Mouse (Mus musculus) CH12.LX (cell line): ENCODE data around the gene Lrrc8c. TPM values are rescaled to one million over a fixed set of nuclear protein-coding genes. Genes with fewer than 3 reads are reported as not detected.

Experiments used
- DNase-seq: peaks from one replicate; pipeline ENCODE4 v3.0.0-alpha.2; 2013; ENCODE audit errors: extremely low read depth
- H3K27ac ChIP-seq: 2 replicates; pipeline ENCODE4 v1.5.1; 2012; ENCODE audit warnings: low read depth, mild to moderate bottlenecking, control low read depth, moderate library complexity; ENCODE audit not compliant: insufficient read depth
- H3K27me3 ChIP-seq: replicated peaks from 2 replicates; pipeline ENCODE3; 2012; ENCODE audit warnings: inconsistent platforms
- H3K36me3 ChIP-seq, 2 experiments: replicated peaks in 1 of 2; 2 replicates each; pipeline versions ENCODE3 to v1.6.1; 2012; ENCODE audit warnings: inconsistent platforms in 1 of 2, low read length in 1 of 2, mild to moderate bottlenecking in 1 of 2, mixed read lengths in 1 of 2, moderate library complexity in 1 of 2; ENCODE audit not compliant: control insufficient read depth in 1 of 2, insufficient read depth in 1 of 2
- H3K4me1 ChIP-seq, 2 experiments: 2 replicates each; pipeline ENCODE4 v1.6.1; 2012; ENCODE audit warnings: inconsistent platforms in 1 of 2, moderate library complexity in 1 of 2; ENCODE audit not compliant: insufficient read depth in 2 of 2, control insufficient read depth in 1 of 2
- H3K4me2 ChIP-seq: 2 replicates; pipeline ENCODE4 v1.6.1; 2012; ENCODE audit warnings: low read depth, mild to moderate bottlenecking, control low read depth; ENCODE audit not compliant: poor library complexity, insufficient read depth, severe bottlenecking
- H3K4me3 ChIP-seq, 3 experiments: fragments of 150-350 bp in 1 of 3; sonication (generic) in 1 of 3; replicated peaks in 1 of 3; 2 replicates each; pipeline versions ENCODE3 to v1.5.1; 2011 to 2012; ENCODE audit warnings: low read depth in 2 of 3, low read length in 2 of 3, mild to moderate bottlenecking in 2 of 3, moderate library complexity in 2 of 3, control low read depth in 1 of 3, improper control_type of control experiment in 1 of 3, inconsistent platforms in 1 of 3, mixed read lengths in 1 of 3; ENCODE audit not compliant: poor library complexity in 1 of 3
- H3K79me2 ChIP-seq: replicated peaks from 2 replicates; pipeline ENCODE4 v1.6.1; 2012; ENCODE audit warnings: mild to moderate bottlenecking, moderate library complexity; ENCODE audit not compliant: control insufficient read depth, poor library complexity, insufficient read depth, severe bottlenecking; ENCODE audit errors: extremely low read depth
- H3K9ac ChIP-seq: 2 replicates; pipeline ENCODE4 v1.6.1; 2012; ENCODE audit warnings: low read depth, mild to moderate bottlenecking, control low read depth, moderate library complexity; ENCODE audit not compliant: insufficient read depth
- H3K9me3 ChIP-seq: replicated peaks from 2 replicates; pipeline ENCODE3; 2012; ENCODE audit warnings: low read length, inconsistent platforms, mixed read lengths
- BHLHE40 ChIP-seq: IDR thresholded peaks from 2 replicates; pipeline ENCODE4 v1.6.1; 2011; ENCODE audit warnings: mild to moderate bottlenecking, low read depth, low read length, improper control_type of control experiment
- CHD1 ChIP-seq: IDR thresholded peaks from 2 replicates; pipeline ENCODE4 v1.6.1; 2012; ENCODE audit warnings: low read depth, low read length, improper control_type of control experiment, inconsistent platforms
- CTCF ChIP-seq, 2 experiments: IDR thresholded peaks in 1 of 2; conservative IDR thresholded peaks in 1 of 2; 2 replicates each; pipeline ENCODE4 v1.5.1; 2011 to 2012; ENCODE audit warnings: low read depth in 2 of 2, low read length in 2 of 2, improper control_type of control experiment in 1 of 2, inconsistent platforms in 1 of 2, mild to moderate bottlenecking in 1 of 2, moderate library complexity in 1 of 2
- E2F4 ChIP-seq: IDR thresholded peaks from 2 replicates; pipeline ENCODE4 v1.6.1; 2011; ENCODE audit warnings: low read depth, low read length, improper control_type of control experiment; ENCODE audit not compliant: insufficient replicate concordance
- EP300 ChIP-seq: IDR thresholded peaks from 2 replicates; pipeline ENCODE4 v1.6.1; 2011; ENCODE audit warnings: low read length, improper control_type of control experiment
- ETS1 ChIP-seq: conservative IDR thresholded peaks from 2 replicates; pipeline ENCODE4 v1.6.1; 2012; ENCODE audit warnings: low read depth, mild to moderate bottlenecking, inconsistent platforms, low read length, improper control_type of control experiment, moderate library complexity
- GABPA ChIP-seq: IDR thresholded peaks from 2 replicates; pipeline ENCODE4 v1.6.1; 2012; ENCODE audit warnings: low read depth, low read length, improper control_type of control experiment, inconsistent platforms; ENCODE audit not compliant: insufficient replicate concordance
- HCFC1 ChIP-seq: IDR thresholded peaks from 2 replicates; pipeline ENCODE4 v1.6.1; 2012; ENCODE audit warnings: low read depth, mild to moderate bottlenecking, inconsistent platforms, low read length, improper control_type of control experiment
- IRF4 ChIP-seq: IDR thresholded peaks from 2 replicates; pipeline ENCODE4 v1.6.1; 2014; ENCODE audit warnings: low read depth, mild to moderate bottlenecking, inconsistent platforms, low read length, improper control_type of control experiment
- JUND ChIP-seq: conservative IDR thresholded peaks from 2 replicates; pipeline ENCODE4 v1.6.1; 2011; ENCODE audit warnings: low read depth, low read length, improper control_type of control experiment
- MAFK ChIP-seq: IDR thresholded peaks from 2 replicates; pipeline ENCODE4 v1.6.1; 2011; ENCODE audit warnings: low read length, improper control_type of control experiment; ENCODE audit not compliant: insufficient replicate concordance
- MAZ ChIP-seq: IDR thresholded peaks from 2 replicates; pipeline ENCODE4 v1.6.1; 2012; ENCODE audit warnings: low read depth, mild to moderate bottlenecking, inconsistent platforms, low read length, improper control_type of control experiment, moderate library complexity
- MXI1 ChIP-seq: IDR thresholded peaks from 2 replicates; pipeline ENCODE4 v1.6.1; 2011; ENCODE audit warnings: mild to moderate bottlenecking, low read depth, low read length, improper control_type of control experiment
- MYC ChIP-seq: IDR thresholded peaks from 2 replicates; pipeline ENCODE4 v1.6.1; 2011; ENCODE audit warnings: low read depth, mild to moderate bottlenecking, improper control_type of control experiment, low read length
- PAX5 ChIP-seq: IDR thresholded peaks from 2 replicates; pipeline ENCODE4 v1.6.1; 2012; ENCODE audit warnings: low read length, inconsistent platforms, mixed read lengths
- POLR2A ChIP-seq: IDR thresholded peaks from 2 replicates; pipeline ENCODE4 v1.6.1; 2011; ENCODE audit warnings: low read depth, mild to moderate bottlenecking, improper control_type of control experiment, low read length
- POLR2AphosphoS2 ChIP-seq: IDR thresholded peaks from 2 replicates; pipeline ENCODE4 v1.6.1; 2011; ENCODE audit warnings: low read depth, low read length, improper control_type of control experiment
- SMC3 ChIP-seq: IDR thresholded peaks from 2 replicates; pipeline ENCODE4 v1.6.1; 2011; ENCODE audit warnings: low read depth, low read length, improper control_type of control experiment
- TBP ChIP-seq: conservative IDR thresholded peaks from 2 replicates; pipeline ENCODE4 v1.6.1; 2011; ENCODE audit warnings: low read depth, low read length, improper control_type of control experiment
- TCF12 ChIP-seq: IDR thresholded peaks from 2 replicates; pipeline ENCODE4 v1.6.1; 2014; ENCODE audit warnings: low read depth, mild to moderate bottlenecking, inconsistent platforms, low read length, improper control_type of control experiment
- USF1 ChIP-seq: IDR thresholded peaks from 2 replicates; pipeline ENCODE4 v1.6.1; 2014; ENCODE audit warnings: low read depth, mild to moderate bottlenecking, inconsistent platforms, low read length, improper control_type of control experiment
- USF2 ChIP-seq: conservative IDR thresholded peaks from 2 replicates; pipeline ENCODE4 v1.6.1; 2011; ENCODE audit warnings: low read depth, low read length, improper control_type of control experiment
- ZC3H11A ChIP-seq: IDR thresholded peaks from 2 replicates; pipeline ENCODE4 v1.6.1; 2012; ENCODE audit warnings: low read depth, mild to moderate bottlenecking, inconsistent platforms, low read length, improper control_type of control experiment
- ZKSCAN1 ChIP-seq: IDR thresholded peaks from 2 replicates; pipeline ENCODE4 v1.6.1; 2012; ENCODE audit warnings: low read depth, inconsistent platforms, low read length, improper control_type of control experiment, borderline replicate concordance
- dilution Hi-C: fragments of 300-500 bp; cut with MboI; formaldehyde crosslinking; loops from 2 replicates; pipeline ENCODE4 v1.14.3; 2020; ENCODE audit warnings: low sequenced_read_pairs; ENCODE audit not compliant: extremely low pct_unique_long_range_greater_than_20kb, extremely low pct_ligation_motif_present
- in situ Hi-C: fragments of 300-500 bp; cut with MboI; formaldehyde crosslinking; loops from 3 replicates; pipeline ENCODE4 v1.14.3; 2019; ENCODE audit warnings: low sequenced_read_pairs, low pct_ligation_motif_present, low pct_unique_long_range_greater_than_20kb, mixed read lengths
- polyA plus RNA-seq: library from polyadenylated mRNA; unstranded; fragments of >175 nt; gene quantifications from 2 replicates; pipeline ENCODE4 v1.2.1, GENCODE M21; 2012; ENCODE audit warnings: low read depth; ENCODE audit not compliant: insufficient read length
- total RNA-seq, 2 experiments: library from RNA; depleted of rRNA; stranded (reverse); fragments of 300-350 nt in 1 of 2; fragments of >200 nt in 1 of 2; gene quantifications; 2 replicates each; pipeline ENCODE4 v1.2.3; 2012 to 2014

The Lrrc8c gene
- total and polyA plus RNA-seq, 3 experiments = 3.3 to 10.3 (median 5.9) TPM

GRCm38 (mm10) chr5:105523452-105523851, 4.3 kb downstream of the Lrrc8c start:
- Histone ChIP-seq H3K27ac (no peak overlapping the region), H3K4me2 (no peak overlapping the region), H3K27me3 (no peaks in the 10 kb centered on the region), H3K9ac (no peak overlapping the region), H3K36me3 (peaks cover 0 to 53% of the 10 kb centered on the region in 2 experiments), H3K4me3 (no peak overlapping the region), H3K79me2 (no peaks in the 10 kb centered on the region; the same call in 1 of the 2 replicates), H3K4me1 (peaks cover 3 to 25% of the 10 kb centered on the region in 2 experiments), H3K9me3 (no peaks in the 10 kb centered on the region)
- dilution Hi-C loops (no loop called here), in situ Hi-C loops (loop anchor here (10.0 kb wide), 1 partner anchor 51 kb away; no protein-coding TSS in a partner anchor)
- TF ChIP-seq GABPA (no peak), MAFK (no peak), PAX5 (no peak), MXI1 (no peak), TBP (no peak), EP300 (no peak), USF1 (no peak)
- no peak for DNase-seq

GRCm38 (mm10) chr5:105525004-105525403, 5.8 kb downstream of the Lrrc8c start:
- in situ Hi-C loops (loop anchor here (10.0 kb wide), 1 partner anchor 50 kb away; no protein-coding TSS in a partner anchor), dilution Hi-C loops (no loop called here)
- Histone ChIP-seq H3K9ac (no peak overlapping the region), H3K4me1 (peaks cover 3 to 22% of the 10 kb centered on the region in 2 experiments; a peak in 3 of 4 replicates), H3K4me3 (no peak overlapping the region), H3K36me3 (peaks cover 0 to 58% of the 10 kb centered on the region in 2 experiments), H3K9me3 (no peaks in the 10 kb centered on the region), H3K4me2 (no peak overlapping the region), H3K79me2 (no peaks in the 10 kb centered on the region; the same call in 1 of the 2 replicates), H3K27me3 (no peaks in the 10 kb centered on the region), H3K27ac (no peak overlapping the region)
- no peak for DNase-seq
- no peak for TF ChIP-seq CHD1
- TF ChIP-seq CTCF (conservative IDR thresholded peaks at IDR 0.05 in 1 of 2, IDR thresholded peaks at IDR 0.05 in 1 of 2; ENCODE audit: low read depth in 2 of 2, low read length in 2 of 2) = no peak
- no peak for TF ChIP-seq ZC3H11A
- no peak for TF ChIP-seq HCFC1
- no peak for TF ChIP-seq MYC
- TF ChIP-seq JUND = no peak
- TF ChIP-seq IRF4 = no peak
- TF ChIP-seq ZKSCAN1 = no peak
- TF ChIP-seq ETS1 = no peak
- TF ChIP-seq E2F4 = no peak
- no peak for TF ChIP-seq MXI1
- no peak for TF ChIP-seq USF1
- no peak for TF ChIP-seq BHLHE40
- no peak for TF ChIP-seq MAZ
- no peak for TF ChIP-seq POLR2AphosphoS2
- no peak for TF ChIP-seq POLR2A
- TF ChIP-seq SMC3 = no peak
- TF ChIP-seq USF2 = no peak
- no peak for TF ChIP-seq TCF12
